Mouse (Mus musculus) T-helper 1 cell (primary cell): ENCODE results near the gene Ndst2.
"Not testable (repeated sequence)": the region's sequence is repeated elsewhere in the genome, so short reads cannot be mapped to it uniquely, and the experiment has no call there.

ENCODE experiments used
- in situ Hi-C: fragments of 300-600 bp; cut with MboI, MseI; formaldehyde crosslinking; loops from one replicate; pipeline ENCODE4 v1.15.1; 2025; ENCODE audit warnings: high pct_unique_total_duplicates

Ndst2 gene

GRCm38 (mm10) chr14:20738511-20738910 lies 4.1 kb upstream of the Ndst2 start:
- in situ Hi-C loops: no loop called here

GRCm38 (mm10) chr14:20737306-20737705 lies 2.9 kb upstream of the Ndst2 start:
- in situ Hi-C loops: no loop called here

- in situ Hi-C loops: no loop called here
These were observed 1.6 kb upstream of the Ndst2 start for GRCm38 (mm10) chr14:20735892-20736390.

GRCm38 (mm10) chr14:20735052-20735451 lies 690 bp upstream of the Ndst2 start:
- in situ Hi-C loops: no loop called here

- in situ Hi-C loops: no loop called here
These were observed 1.1 kb downstream of the Ndst2 start for GRCm38 (mm10) chr14:20733041-20733951.

GRCm38 (mm10) chr14:20730853-20731602 lies 3.3 kb downstream of the Ndst2 start:
- in situ Hi-C loops: no loop called here

GRCm38 (mm10) chr14:20729871-20730270 lies 4.5 kb downstream of the Ndst2 start:
- in situ Hi-C loops: no loop called here

GRCm38 (mm10) chr14:20725660-20726339 lies 8.6 kb downstream of the Ndst2 start:
- in situ Hi-C loops: no loop called here

- in situ Hi-C loops: no loop called here
These were observed 10.3 kb downstream of the Ndst2 start for GRCm38 (mm10) chr14:20724043-20724442.

- in situ Hi-C loops: no loop called here
These were observed 11.4 kb downstream of the Ndst2 start for GRCm38 (mm10) chr14:20723006-20723405.

- in situ Hi-C loops: no loop called here
These were observed 13.0 kb downstream of the Ndst2 start for GRCm38 (mm10) chr14:20721371-20721770.

- in situ Hi-C loops: no loop called here
These were observed 14.6 kb downstream of the Ndst2 start for GRCm38 (mm10) chr14:20719767-20720166.

- in situ Hi-C loops: no loop called here
These were observed 15.9 kb downstream of the Ndst2 start for GRCm38 (mm10) chr14:20718443-20718842.

GRCm38 (mm10) chr14:20713832-20714231 lies 20.5 kb downstream of the Ndst2 start:
- in situ Hi-C loops: no loop called here

- in situ Hi-C loops: no loop called here
These were observed 26.1 kb downstream of the Ndst2 start for GRCm38 (mm10) chr14:20708239-20708638.

GRCm38 (mm10) chr14:20707201-20708190 lies 26.9 kb downstream of the Ndst2 start, which contains the start of gene Zswim8:
Zswim8 (plus strand) TSS chr14:20707552.
- in situ Hi-C loops: no loop called here

GRCm38 (mm10) chr14:20703461-20703860 lies 30.9 kb downstream of the Ndst2 start:
- in situ Hi-C loops: not testable (repeated sequence)

GRCm38 (mm10) chr14:20702741-20703381 lies 31.5 kb downstream of the Ndst2 start, which contains the start of gene Chchd1:
Chchd1 (plus strand) TSS chr14:20703006.
- in situ Hi-C loops: no loop called here

GRCm38 (mm10) chr14:20702096-20702740 lies 32.1 kb downstream of the Ndst2 start:
- in situ Hi-C loops: no loop called here
